Mouse (Mus musculus): ENCODE data around the gene Nrxn2. TPM values are rescaled to one million over a fixed set of nuclear protein-coding genes. Genes with fewer than 3 reads are reported as not detected.
A peak's percentile ranks its signal among the peaks of the same experiment; 100 is the strongest.

Nrxn2 gene
- polyA plus RNA-seq, 1 experiment from 2014 or later, result 1.4 TPM

GRCm38 (mm10) chr19:6396237-6396636 is 22.3 kb upstream of the Nrxn2 start:
- no peak overlapping the region for H3K27ac ChIP-seq (ENCODE audit: low read depth, low read length)
- H3K4me1 ChIP-seq (replicated peaks; ENCODE audit: control insufficient read depth, insufficient read depth, low read length), result peaks cover 8% of the 10 kb centered on the region; the same call in 1 of the 2 replicates
- no peak overlapping the region for H3K4me2 ChIP-seq (replicated peaks; ENCODE audit: low read depth)
- no peak overlapping the region for H3K9ac ChIP-seq (ENCODE audit: low read depth, low read length)
- peaks cover 17% of the 10 kb centered on the region for H3K27me3 ChIP-seq (replicated peaks; ENCODE audit: control insufficient read depth, insufficient read depth, low read length)
- 92% methylated on average over 5 of the region's 5 CpGs for WGBS
- no peaks in the 10 kb centered on the region for H3K9me3 ChIP-seq (ENCODE audit: control insufficient read depth)
- no peak for ATAC-seq
- TF ChIP-seq CTCF (IDR thresholded peaks at IDR 0.05; ENCODE audit: low read depth), result no peak
- no peak overlapping the region for H3K4me3 ChIP-seq (ENCODE audit: low read depth, low read length)
- no peaks in the 10 kb centered on the region; the same call in 1 of the 2 replicates for H3K36me3 ChIP-seq (ENCODE audit: control insufficient read depth, insufficient read depth)

- 84% methylated on average over 22 of the region's 22 CpGs for WGBS
- no peak for ATAC-seq
Observed at GRCm38 (mm10) chr19:6397582-6398249, 20.8 kb upstream of the Nrxn2 start.

GRCm38 (mm10) chr19:6398447-6399284 is 19.9 kb upstream of the Nrxn2 start:
- TF ChIP-seq CTCF (IDR thresholded peaks at IDR 0.05; ENCODE audit: low read depth), result no peak
- H3K27ac ChIP-seq (ENCODE audit: low read depth, low read length), result peak overlapping the region; percentile 15; the same call in 1 of the 2 replicates
- peak overlapping the region; percentile 78 for H3K4me2 ChIP-seq (replicated peaks; ENCODE audit: low read depth)
- 0 out of 2 replicates have a peak, but pooled peaks have one; percentile 22 for ATAC-seq
- no peaks in the 10 kb centered on the region for H3K36me3 ChIP-seq (ENCODE audit: control insufficient read depth, insufficient read depth)
- under 1% methylated on average over 38 of the region's 39 CpGs for WGBS
- peaks cover 14% of the 10 kb centered on the region; the same call in 1 of the 2 replicates for H3K4me1 ChIP-seq (replicated peaks; ENCODE audit: control insufficient read depth, insufficient read depth, low read length)
- no peaks in the 10 kb centered on the region for H3K9me3 ChIP-seq (ENCODE audit: control insufficient read depth)
- H3K4me3 ChIP-seq (ENCODE audit: low read depth, low read length), result peak overlapping the region; percentile 52
- 0 out of 2 replicates have a peak overlapping the region, but pooled peaks have one; percentile 19 for H3K9ac ChIP-seq (ENCODE audit: low read depth, low read length)
- peaks cover 30% of the 10 kb centered on the region for H3K27me3 ChIP-seq (replicated peaks; ENCODE audit: control insufficient read depth, insufficient read depth, low read length)

More at GRCm38 (mm10) chr19:6397582-6398249, 20.8 kb upstream of the Nrxn2 start:
- Histone ChIP-seq H3K27ac (ENCODE audit: low read depth, low read length) (no peak overlapping the region), H3K27me3 (replicated peaks; ENCODE audit: control insufficient read depth, insufficient read depth, low read length) (peaks cover 27% of the 10 kb centered on the region), H3K9me3 (ENCODE audit: control insufficient read depth) (no peaks in the 10 kb centered on the region), H3K4me1 (replicated peaks; ENCODE audit: control insufficient read depth, insufficient read depth, low read length) (peaks cover 14% of the 10 kb centered on the region; the same call in 1 of the 2 replicates), H3K9ac (ENCODE audit: low read depth, low read length) (no peak overlapping the region), H3K4me3 (ENCODE audit: low read depth, low read length) (no peak overlapping the region), H3K4me2 (replicated peaks; ENCODE audit: low read depth) (no peak overlapping the region), H3K36me3 (ENCODE audit: control insufficient read depth, insufficient read depth) (no peaks in the 10 kb centered on the region; the same call in 1 of the 2 replicates)
- no peak for TF ChIP-seq CTCF (IDR thresholded peaks at IDR 0.05; ENCODE audit: low read depth)

GRCm38 (mm10) chr19:6399285-6400095 is 19.0 kb upstream of the Nrxn2 start, which contains the start of gene Rasgrp2:
Gene Rasgrp2 (plus strand): TSS chr19:6399340.
- TF ChIP-seq CTCF (IDR thresholded peaks at IDR 0.05; ENCODE audit: low read depth), result no peak
- no peak for ATAC-seq
- Histone ChIP-seq H3K27ac (ENCODE audit: low read depth, low read length) (peak within 1 kb of the TSS; percentile 15; the same call in 1 of the 2 replicates), H3K9me3 (ENCODE audit: control insufficient read depth) (no peaks in the 10 kb centered on the region), H3K4me2 (replicated peaks; ENCODE audit: low read depth) (peak within 1 kb of the TSS; percentile 78), H3K4me1 (replicated peaks; ENCODE audit: control insufficient read depth, insufficient read depth, low read length) (peaks cover 14% of the 10 kb centered on the region; the same call in 1 of the 2 replicates), H3K9ac (ENCODE audit: low read depth, low read length) (peak within 1 kb of the TSS; percentile 19; the same call in 1 of the 2 replicates), H3K36me3 (ENCODE audit: control insufficient read depth, insufficient read depth) (no peaks in the 10 kb centered on the region), H3K27me3 (replicated peaks; ENCODE audit: control insufficient read depth, insufficient read depth, low read length) (peaks cover 30% of the 10 kb centered on the region), H3K4me3 (ENCODE audit: low read depth, low read length) (peak within 1 kb of the TSS; percentile 52)
- WGBS, result under 1% methylated on average over 60 of the region's 87 CpGs

- peak; percentile 38; the same call in 1 of the 2 replicates for TF ChIP-seq CTCF (IDR thresholded peaks at IDR 0.05; ENCODE audit: low read depth)
- no peak for ATAC-seq
- WGBS, result 2% methylated on average over 29 of the region's 29 CpGs
- Histone ChIP-seq H3K9me3 (ENCODE audit: control insufficient read depth) (no peaks in the 10 kb centered on the region), H3K36me3 (ENCODE audit: control insufficient read depth, insufficient read depth) (no peaks in the 10 kb centered on the region), H3K4me1 (replicated peaks; ENCODE audit: control insufficient read depth, insufficient read depth, low read length) (peaks cover 14% of the 10 kb centered on the region; the same call in 1 of the 2 replicates), H3K4me3 (ENCODE audit: low read depth, low read length) (peak overlapping the region; percentile 52), H3K27ac (ENCODE audit: low read depth, low read length) (no peak overlapping the region), H3K9ac (ENCODE audit: low read depth, low read length) (no peak overlapping the region), H3K27me3 (replicated peaks; ENCODE audit: control insufficient read depth, insufficient read depth, low read length) (peaks cover 30% of the 10 kb centered on the region), H3K4me2 (replicated peaks; ENCODE audit: low read depth) (peak overlapping the region; percentile 78)
Observed at GRCm38 (mm10) chr19:6400096-6401086, 18.1 kb upstream of the Nrxn2 start.

All from intestine, postnatal 0 days (tissue).